Mouse (Mus musculus) cortical plate, adult 2 months (tissue): ENCODE measurements around the gene Eps8l3.

Experiments
- CTCF ChIP-seq: fragments of 200-500 bp; IDR thresholded peaks from 2 replicates; pipeline ENCODE4 v1.5.1; 2011; ENCODE audit warnings: mild to moderate bottlenecking, control low read depth, low read length; ENCODE audit not compliant: insufficient read depth; ENCODE audit errors: extremely low read depth
- POLR2A ChIP-seq: fragments of 200-500 bp; IDR thresholded peaks from 2 replicates; pipeline ENCODE4 v1.6.1; 2011; ENCODE audit warnings: mild to moderate bottlenecking, low read length, control low read depth; ENCODE audit not compliant: insufficient read depth; ENCODE audit errors: extremely low read depth

DNA sequence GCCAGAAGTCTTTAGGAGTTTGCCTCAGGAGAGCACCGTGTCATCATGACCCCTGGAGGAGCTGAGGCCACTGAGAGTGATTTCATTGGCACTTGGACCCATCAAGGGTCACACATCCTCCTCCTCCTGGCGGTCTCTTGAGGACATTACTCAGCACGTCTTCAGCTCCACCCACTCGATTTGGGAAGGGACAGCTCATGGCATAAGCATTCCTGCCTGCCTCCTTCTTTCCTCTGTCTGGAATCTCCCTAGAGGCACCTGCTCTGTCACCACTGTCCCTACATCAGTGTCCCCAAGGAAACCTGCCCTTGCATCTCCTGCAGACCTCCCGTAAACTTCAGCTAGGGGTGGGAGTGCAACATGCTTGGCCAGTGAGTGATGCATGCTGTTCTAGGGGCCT, 48.5 kb upstream of the Eps8l3 start:
- no peak for TF ChIP-seq CTCF
- TF ChIP-seq POLR2A = no peak
